Comparison of ENCODE assay signal across 9 mouse cellular contexts in the genomic region with DNA sequence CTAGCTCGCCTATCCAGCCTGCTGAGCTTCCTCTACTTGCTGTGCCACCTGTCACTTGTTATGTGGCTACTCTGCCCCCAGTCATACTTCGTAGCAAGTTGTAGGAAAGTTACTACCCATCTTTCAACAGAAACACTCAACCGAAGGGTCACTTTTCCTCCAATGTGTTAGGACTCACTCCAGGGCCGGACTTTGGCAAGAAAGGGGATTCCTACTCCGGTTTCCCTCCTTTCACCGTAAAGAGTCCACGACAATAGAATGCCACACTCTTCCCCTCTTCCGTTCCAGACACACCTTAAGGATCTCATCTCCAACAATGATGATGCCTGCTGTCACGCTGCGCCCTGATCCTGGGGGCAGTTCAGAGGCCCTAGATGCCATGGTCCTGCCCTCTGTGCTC. TPM values are rescaled to one million over a fixed set of nuclear protein-coding genes. Genes with fewer than 3 reads are reported as not detected.
DNase-seq lines count a peak whose midpoint lies in the region; ATAC-seq and TF ChIP-seq lines count a peak whose summit lies in the region.
"Had no signal": no experiment of that assay in that cellular context is flagged by ENCODE, and none has a peak within 500 bp of the region (broad histone marks: within the 10 kb centered on the region; RNA-seq: fewer than 3 reads in every experiment).

No protein-coding gene starts in this region.

- peak overlapping the region; percentile 80 for H3K4me2 ChIP-seq in liver, embryonic 12.5 days
- peak overlapping the region; percentile 66 for H3K4me2 ChIP-seq in stomach, postnatal 0 days (replicated peaks; ENCODE audit: low read depth)

- no peak for ATAC-seq in liver, embryonic 12.5 days
- no peak for ATAC-seq in stomach, postnatal 0 days (ENCODE audit: low FRiP score, low TSS enrichment)

- H3K36me3 ChIP-seq in thymus, adult 2 months (ENCODE audit: control insufficient read depth, insufficient read depth, low read length), result peaks cover 4% of the 10 kb centered on the region; the same call in 1 of the 2 replicates
- H3K36me3 ChIP-seq in liver, embryonic 12.5 days, result peaks cover 57% of the 10 kb centered on the region
- peaks cover 7% of the 10 kb centered on the region for H3K36me3 ChIP-seq in stomach, postnatal 0 days (ENCODE audit: control insufficient read depth, insufficient read depth, low read length)

- peaks cover 7% of the 10 kb centered on the region for H3K4me1 ChIP-seq in thymus, adult 2 months (replicated peaks; ENCODE audit: control insufficient read depth, insufficient read depth, low read length)
- peaks cover 33% of the 10 kb centered on the region for H3K4me1 ChIP-seq in liver, embryonic 12.5 days
- peaks cover 3% of the 10 kb centered on the region for H3K4me1 ChIP-seq in stomach, postnatal 0 days (replicated peaks; ENCODE audit: control insufficient read depth, insufficient read depth)

- H3K27ac ChIP-seq in gastrocnemius, adult 2 months, result peak overlapping the region; percentile 91
- no peak overlapping the region for H3K27ac ChIP-seq in thymus, adult 2 months (ENCODE audit: control insufficient read depth, insufficient read depth, low read length)
- peak overlapping the region; percentile 59 for H3K27ac ChIP-seq in liver, embryonic 12.5 days
- H3K27ac ChIP-seq in stomach, postnatal 0 days (replicated peaks), result no peak overlapping the region

- no peaks in the 10 kb centered on the region for H3K27me3 ChIP-seq in thymus, adult 2 months (ENCODE audit: control insufficient read depth, insufficient read depth, low read length)
- no peaks in the 10 kb centered on the region for H3K27me3 ChIP-seq in liver, embryonic 12.5 days (replicated peaks)
- H3K27me3 ChIP-seq in stomach, postnatal 0 days (ENCODE audit: control insufficient read depth, insufficient read depth, low read length), result no peaks in the 10 kb centered on the region

- TF ChIP-seq EP300 in stomach, postnatal 0 days (optimal IDR thresholded peaks at IDR 0.05), result no peak

- H3K9ac ChIP-seq in liver, embryonic 12.5 days, result peak overlapping the region; percentile 78
- H3K9ac ChIP-seq in stomach, postnatal 0 days (ENCODE audit: low read length), result peak overlapping the region; percentile 64

- TF ChIP-seq POLR2A in thymus, adult 2 months (IDR thresholded peaks at IDR 0.05; ENCODE audit: control insufficient read depth, extremely low read depth, insufficient read depth, low read length, poor library complexity), result no peak

- intact Hi-C loops in gastrocnemius, adult 2 months (cut with DNase I), result loop anchor here (2.0 kb wide), 1 partner anchor 14 kb away; no protein-coding TSS in a partner anchor
- intact Hi-C loops in gastrocnemius, postnatal 14 days (cut with DNase I; ENCODE audit: low total_unique reads), result no loop called here

- H3K9me3 ChIP-seq in liver, embryonic 12.5 days (replicated peaks), result 0 out of 2 replicates have a peak, but pooled peaks cover 4% of the 10 kb centered on the region
- H3K9me3 ChIP-seq in stomach, postnatal 0 days (ENCODE audit: control insufficient read depth, low read length), result no peaks in the 10 kb centered on the region

- no peak for TF ChIP-seq CTCF in gastrocnemius, adult 2 months (IDR thresholded peaks at IDR 0.05)
- TF ChIP-seq CTCF in thymus, adult 2 months (IDR thresholded peaks at IDR 0.05; ENCODE audit: borderline replicate concordance, control insufficient read depth, extremely low read depth, insufficient read depth, low read length, poor library complexity), result no peak
- no peak for TF ChIP-seq CTCF in stomach, postnatal 0 days (IDR thresholded peaks at IDR 0.05; ENCODE audit: low read depth)

- peak overlapping the region; percentile 91 for H3K4me3 ChIP-seq in gastrocnemius, adult 2 months
- peak overlapping the region; percentile 28 for H3K4me3 ChIP-seq in thymus, adult 2 months (ENCODE audit: control insufficient read depth, insufficient read depth, low read length)
- peak overlapping the region; percentile 71 for H3K4me3 ChIP-seq in liver, embryonic 12.5 days
- peak overlapping the region; percentile 58 for H3K4me3 ChIP-seq in stomach, postnatal 0 days (ENCODE audit: low read depth, low read length)

- DNase-seq in gastrocnemius, adult 2 months, result no peak
- no peak for DNase-seq in gastrocnemius, postnatal 14 days
- no peak for DNase-seq in thymus, adult 2 months
- DNase-seq in thymus, postnatal 4 days, result no peak
- DNase-seq in stomach, postnatal 0 days (ENCODE audit: low spot score), result no peak
- no peak for DNase-seq in c-Kit-positive CD71-positive TER-119-positive erythroid progenitor cells, embryonic 14.5 days (ENCODE audit: low spot score)
- no peak for DNase-seq in layer of hippocampus, postnatal 14 days (ENCODE audit: low spot score in 2 of 2)

- 80% methylated on average over 10 of the region's 10 CpGs for WGBS in thymus, adult 2 months
- WGBS in liver, embryonic 12.5 days (ENCODE audit: insufficient replicate concordance), result 67% methylated on average over 10 of the region's 10 CpGs
- 79% methylated on average over 10 of the region's 10 CpGs for WGBS in stomach, postnatal 0 days

RNA-seq across cellular contexts. Expression of a gene that starts 0.8 kb away (rescaled TPM):
- 10 to 100 TPM; 40.8 to 56.4 TPM for total RNA-seq in gastrocnemius, adult 2 months (2021)
- total RNA-seq in gastrocnemius, postnatal 14 days (2021), result 10 to 100 TPM; 30.9 to 33.4 TPM
- polyA plus RNA-seq in thymus, adult 2 months (2012; rRNA removed), result 57.0 and 58.3 TPM in 2 replicates
- 21.6 and 22.9 TPM in 2 replicates for polyA plus RNA-seq in liver, embryonic 12.5 days (2016; fragmentation: Nextera tagmentation; extraction: Ambion mirVana)
- 20.9 and 22.6 TPM in 2 replicates for polyA plus RNA-seq in stomach, postnatal 0 days (2015; fragmentation: Nextera tagmentation; extraction: Ambion mirVana)
- total RNA-seq in layer of hippocampus, postnatal 14 days (2021), result 10 to 100 TPM; 30.4 to 30.5 TPM

RNA-seq across cellular contexts. Expression of a gene that starts 7.3 kb away (rescaled TPM):
- total RNA-seq in gastrocnemius, adult 2 months (2021), result 1 to 10 TPM; 1.8 to 2.5 TPM
- 10 to 100 TPM in 1 of 2 experiments, 1 to 10 TPM in 1; 9.6 to 14.4 TPM for total RNA-seq in gastrocnemius, postnatal 14 days (2021)
- 104 TPM in 2 replicates for polyA plus RNA-seq in thymus, adult 2 months (2012; rRNA removed)
- polyA plus RNA-seq in liver, embryonic 12.5 days (2016; fragmentation: Nextera tagmentation; extraction: Ambion mirVana), result 310 and 316 TPM in 2 replicates
- polyA plus RNA-seq in stomach, postnatal 0 days (2015; fragmentation: Nextera tagmentation; extraction: Ambion mirVana), result 158 and 179 TPM in 2 replicates
- 1 to 10 TPM; 4.6 to 6.5 TPM for total RNA-seq in layer of hippocampus, postnatal 14 days (2021)

RNA-seq across cellular contexts. Expression of a gene that starts 7.4 kb away (rescaled TPM):
- total RNA-seq in gastrocnemius, adult 2 months (2021), result 10 to 100 TPM; 15.0 to 17.2 TPM
- 10 to 100 TPM; 35.9 to 38.8 TPM for total RNA-seq in gastrocnemius, postnatal 14 days (2021)
- polyA plus RNA-seq in thymus, adult 2 months (2012; rRNA removed), result 89.9 and 92.1 TPM in 2 replicates
- polyA plus RNA-seq in liver, embryonic 12.5 days (2016; fragmentation: Nextera tagmentation; extraction: Ambion mirVana), result 56.8 and 63.3 TPM in 2 replicates
- 42.6 and 49.0 TPM in 2 replicates for polyA plus RNA-seq in stomach, postnatal 0 days (2015; fragmentation: Nextera tagmentation; extraction: Ambion mirVana)
- total RNA-seq in layer of hippocampus, postnatal 14 days (2021), result 10 to 100 TPM; 14.2 to 15.0 TPM

RNA-seq across cellular contexts. Expression of a gene that starts 8.3 kb away (rescaled TPM):
- total RNA-seq in gastrocnemius, adult 2 months (2021), result 1 to 10 TPM in 1 of 2 experiments, under 1 TPM in 1; 0.41 to 2.1 TPM
- total RNA-seq in gastrocnemius, postnatal 14 days (2021), result not detected
- 0.66 TPM in 1 of 2 replicates, not detected in the other for polyA plus RNA-seq in thymus, adult 2 months (2012; rRNA removed)
- polyA plus RNA-seq in liver, embryonic 12.5 days (2016; fragmentation: Nextera tagmentation; extraction: Ambion mirVana), result not detected in 2 replicates
- polyA plus RNA-seq in stomach, postnatal 0 days (2015; fragmentation: Nextera tagmentation; extraction: Ambion mirVana), result not detected in 2 replicates
- total RNA-seq in layer of hippocampus, postnatal 14 days (2021), result 1 to 10 TPM; 3.2 to 4.3 TPM
- polyA plus RNA-seq: thymus, postnatal 0 days had no signal

RNA-seq across cellular contexts. Expression of a gene that starts 16.3 kb away (rescaled TPM):
- 10 to 100 TPM; 22.8 to 33.3 TPM for total RNA-seq in gastrocnemius, adult 2 months (2021)
- total RNA-seq in gastrocnemius, postnatal 14 days (2021), result 10 to 100 TPM; 18.4 to 24.0 TPM
- polyA plus RNA-seq in thymus, adult 2 months (2012; rRNA removed), result 59.8 and 64.9 TPM in 2 replicates
- polyA plus RNA-seq in liver, embryonic 12.5 days (2016; fragmentation: Nextera tagmentation; extraction: Ambion mirVana), result 1.2 and 1.6 TPM in 2 replicates
- polyA plus RNA-seq in stomach, postnatal 0 days (2015; fragmentation: Nextera tagmentation; extraction: Ambion mirVana), result 7.9 and 9.1 TPM in 2 replicates
- total RNA-seq in layer of hippocampus, postnatal 14 days (2021), result 10 to 100 TPM; 12.1 to 15.1 TPM

Comparison
In these comparisons a context has a peak if more than half of its experiments do, and no peak if none do; other contexts are left out.
1. H3K27ac ChIP-seq: peak in gastrocnemius, adult 2 months (single experiment) and liver, embryonic 12.5 days (single experiment); none in thymus, adult 2 months (single experiment) and stomach, postnatal 0 days (single experiment).
2. H3K4me3 ChIP-seq: peak in every context shown above with its lines; median percentile 91 in gastrocnemius, adult 2 months; 71 in liver, embryonic 12.5 days; 58 in stomach, postnatal 0 days; 28 in thymus, adult 2 months.